Mouse (Mus musculus): Measurements from ENCODE around the gene Insig2. TPM values are rescaled to one million over a fixed set of nuclear protein-coding genes. Genes with fewer than 3 reads are reported as not detected.
A peak's percentile ranks its signal among the peaks of the same experiment; 100 is the strongest.

Insig2 gene
- polyA plus RNA-seq, 1 experiment from 2014 or later = 46.9 TPM

- Histone ChIP-seq H3K27ac (no peak overlapping the region), H3K36me3 (ENCODE audit: insufficient read depth, low read length) (no peaks in the 10 kb centered on the region), H3K9ac (ENCODE audit: low read depth, low read length) (no peak overlapping the region), H3K4me1 (replicated peaks; ENCODE audit: insufficient read depth, low read length) (no peaks in the 10 kb centered on the region), H3K27me3 (ENCODE audit: insufficient read depth, low read length) (no peaks in the 10 kb centered on the region), H3K4me2 (ENCODE audit: low read length) (no peak overlapping the region), H3K4me3 (replicated peaks; ENCODE audit: low read depth, low read length) (no peak overlapping the region), H3K9me3 (replicated peaks; ENCODE audit: low read length) (no peaks in the 10 kb centered on the region)
- WGBS = 32% methylated on average over 12 of the region's 12 CpGs
- ATAC-seq (replicated peaks; ENCODE audit: low FRiP score, low read depth) (no peak), DNase-seq (ENCODE audit: low spot score) (no peak)
- no peak for TF ChIP-seq CTCF (IDR thresholded peaks at IDR 0.05; ENCODE audit: low read depth)
Measured at GRCm38 (mm10) chr1:121371449-121371848, 39.1 kb upstream of the Insig2 start.

GRCm38 (mm10) chr1:121367257-121367656 is 34.9 kb upstream of the Insig2 start:
- Histone ChIP-seq H3K27me3 (ENCODE audit: insufficient read depth, low read length) (no peaks in the 10 kb centered on the region), H3K9me3 (replicated peaks; ENCODE audit: low read length) (no peaks in the 10 kb centered on the region), H3K27ac (no peak overlapping the region), H3K4me3 (replicated peaks; ENCODE audit: low read depth, low read length) (no peak overlapping the region), H3K4me2 (ENCODE audit: low read length) (no peak overlapping the region), H3K36me3 (ENCODE audit: insufficient read depth, low read length) (no peaks in the 10 kb centered on the region), H3K4me1 (replicated peaks; ENCODE audit: insufficient read depth, low read length) (no peaks in the 10 kb centered on the region), H3K9ac (ENCODE audit: low read depth, low read length) (no peak overlapping the region)
- no peak for TF ChIP-seq CTCF (IDR thresholded peaks at IDR 0.05; ENCODE audit: low read depth)
- DNase-seq (ENCODE audit: low spot score) (peak; percentile 33), ATAC-seq (replicated peaks; ENCODE audit: low FRiP score, low read depth) (no peak)
- 22% methylated on average over 9 of the region's 9 CpGs for WGBS

GRCm38 (mm10) chr1:121360561-121360960 is 28.2 kb upstream of the Insig2 start:
- WGBS = 52% methylated on average over 4 of the region's 4 CpGs
- no peak overlapping the region for H3K4me3 ChIP-seq (replicated peaks; ENCODE audit: low read depth, low read length)
- no peaks in the 10 kb centered on the region for H3K9me3 ChIP-seq (replicated peaks; ENCODE audit: low read length)
- H3K27me3 ChIP-seq (ENCODE audit: insufficient read depth, low read length) = no peaks in the 10 kb centered on the region
- no peaks in the 10 kb centered on the region for H3K36me3 ChIP-seq (ENCODE audit: insufficient read depth, low read length)
- TF ChIP-seq CTCF (IDR thresholded peaks at IDR 0.05; ENCODE audit: low read depth) = no peak
- H3K9ac ChIP-seq (ENCODE audit: low read depth, low read length) = no peak overlapping the region
- no peak overlapping the region for H3K4me2 ChIP-seq (ENCODE audit: low read length)
- ATAC-seq (replicated peaks; ENCODE audit: low FRiP score, low read depth) (no peak), DNase-seq (ENCODE audit: low spot score) (no peak)
- no peaks in the 10 kb centered on the region for H3K4me1 ChIP-seq (replicated peaks; ENCODE audit: insufficient read depth, low read length)
- H3K27ac ChIP-seq = no peak overlapping the region

- 86% methylated on average over 12 of the region's 12 CpGs for WGBS
- no peak overlapping the region for H3K27ac ChIP-seq
- no peaks in the 10 kb centered on the region for H3K36me3 ChIP-seq (ENCODE audit: insufficient read depth, low read length)
- TF ChIP-seq CTCF (IDR thresholded peaks at IDR 0.05; ENCODE audit: low read depth) = no peak
- no peak overlapping the region for H3K4me3 ChIP-seq (replicated peaks; ENCODE audit: low read depth, low read length)
- no peaks in the 10 kb centered on the region for H3K27me3 ChIP-seq (ENCODE audit: insufficient read depth, low read length)
- no peak for ATAC-seq (replicated peaks; ENCODE audit: low FRiP score, low read depth)
- no peak overlapping the region for H3K9ac ChIP-seq (ENCODE audit: low read depth, low read length)
- no peaks in the 10 kb centered on the region for H3K4me1 ChIP-seq (replicated peaks; ENCODE audit: insufficient read depth, low read length)
- no peak for DNase-seq (ENCODE audit: low spot score)
- H3K9me3 ChIP-seq (replicated peaks; ENCODE audit: low read length) = no peaks in the 10 kb centered on the region
- H3K4me2 ChIP-seq (ENCODE audit: low read length) = no peak overlapping the region
Measured at GRCm38 (mm10) chr1:121359680-121360079, 27.3 kb upstream of the Insig2 start.

- TF ChIP-seq CTCF (IDR thresholded peaks at IDR 0.05; ENCODE audit: low read depth) = no peak
- Histone ChIP-seq H3K4me2 (ENCODE audit: low read length) (no peak overlapping the region), H3K4me1 (replicated peaks; ENCODE audit: insufficient read depth, low read length) (no peaks in the 10 kb centered on the region), H3K9ac (ENCODE audit: low read depth, low read length) (no peak overlapping the region), H3K27me3 (ENCODE audit: insufficient read depth, low read length) (no peaks in the 10 kb centered on the region), H3K9me3 (replicated peaks; ENCODE audit: low read length) (no peaks in the 10 kb centered on the region), H3K4me3 (replicated peaks; ENCODE audit: low read depth, low read length) (no peak overlapping the region), H3K36me3 (ENCODE audit: insufficient read depth, low read length) (no peaks in the 10 kb centered on the region), H3K27ac (no peak overlapping the region)
- ATAC-seq (replicated peaks; ENCODE audit: low FRiP score, low read depth) = no peak
- DNase-seq (ENCODE audit: low spot score) = no peak
Measured at GRCm38 (mm10) chr1:121353779-121354178, 21.4 kb upstream of the Insig2 start.

- no peak for DNase-seq (ENCODE audit: low spot score)
- no peak for ATAC-seq (replicated peaks; ENCODE audit: low FRiP score, low read depth)
- Histone ChIP-seq H3K27me3 (ENCODE audit: insufficient read depth, low read length) (no peaks in the 10 kb centered on the region), H3K9ac (ENCODE audit: low read depth, low read length) (no peak overlapping the region), H3K4me3 (replicated peaks; ENCODE audit: low read depth, low read length) (no peak overlapping the region), H3K9me3 (replicated peaks; ENCODE audit: low read length) (no peaks in the 10 kb centered on the region), H3K27ac (no peak overlapping the region), H3K4me2 (ENCODE audit: low read length) (no peak overlapping the region), H3K36me3 (ENCODE audit: insufficient read depth, low read length) (no peaks in the 10 kb centered on the region), H3K4me1 (replicated peaks; ENCODE audit: insufficient read depth, low read length) (no peaks in the 10 kb centered on the region)
- WGBS = 67% methylated on average over 3 of the region's 3 CpGs
- no peak for TF ChIP-seq CTCF (IDR thresholded peaks at IDR 0.05; ENCODE audit: low read depth)
Measured at GRCm38 (mm10) chr1:121351037-121351436, 18.6 kb upstream of the Insig2 start.

- TF ChIP-seq CTCF (IDR thresholded peaks at IDR 0.05; ENCODE audit: low read depth) = no peak
- Histone ChIP-seq H3K27me3 (ENCODE audit: insufficient read depth, low read length) (no peaks in the 10 kb centered on the region), H3K4me1 (replicated peaks; ENCODE audit: insufficient read depth, low read length) (no peaks in the 10 kb centered on the region), H3K4me2 (ENCODE audit: low read length) (no peak overlapping the region), H3K9me3 (replicated peaks; ENCODE audit: low read length) (no peaks in the 10 kb centered on the region), H3K9ac (ENCODE audit: low read depth, low read length) (no peak overlapping the region), H3K4me3 (replicated peaks; ENCODE audit: low read depth, low read length) (no peak overlapping the region), H3K36me3 (ENCODE audit: insufficient read depth, low read length) (no peaks in the 10 kb centered on the region), H3K27ac (no peak overlapping the region)
- ATAC-seq (replicated peaks; ENCODE audit: low FRiP score, low read depth) (no peak), DNase-seq (ENCODE audit: low spot score) (no peak)
- 58% methylated on average over 13 of the region's 13 CpGs for WGBS
Measured at GRCm38 (mm10) chr1:121350616-121351015, 18.2 kb upstream of the Insig2 start.
